Mouse (Mus musculus): Measurements from ENCODE around the gene Ano4. TPM values are rescaled to one million over a fixed set of nuclear protein-coding genes. Genes with fewer than 3 reads are reported as not detected.

Gene Ano4
- polyA plus RNA-seq, 1 experiment from 2014 or later, result 1.5 TPM

DNA sequence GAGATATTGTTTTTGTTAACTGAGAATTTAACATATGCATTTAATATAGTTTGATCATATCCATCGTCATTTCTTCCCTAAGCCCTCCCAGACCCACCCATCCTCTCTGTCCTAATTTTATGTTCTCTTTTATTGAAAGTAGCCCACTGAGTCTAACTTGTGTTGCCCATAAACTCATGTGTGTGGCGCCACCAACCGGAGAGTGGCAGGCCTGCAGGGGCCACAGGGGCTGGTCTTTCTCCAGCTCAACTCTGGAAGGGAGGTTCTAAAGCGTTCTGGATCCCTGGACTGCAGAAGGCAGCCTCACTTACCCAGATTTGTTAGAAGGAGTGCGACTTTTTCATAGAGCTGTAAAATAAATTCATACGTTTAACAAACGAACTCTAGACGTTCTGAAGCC is 361.1 kb downstream of the Ano4 start:
- Histone ChIP-seq H3K4me3 (ENCODE audit: low read depth, low read length) (no peak overlapping the region), H3K27me3 (replicated peaks; ENCODE audit: control insufficient read depth, insufficient read depth, low read length) (no peaks in the 10 kb centered on the region), H3K9me3 (ENCODE audit: control insufficient read depth, low read length) (no peaks in the 10 kb centered on the region), H3K27ac (ENCODE audit: low read depth, low read length) (no peak overlapping the region), H3K4me2 (no peak overlapping the region), H3K9ac (ENCODE audit: low read depth, low read length) (no peak overlapping the region), H3K36me3 (ENCODE audit: control insufficient read depth, insufficient read depth, low read length) (no peaks in the 10 kb centered on the region), H3K4me1 (replicated peaks; ENCODE audit: control insufficient read depth, insufficient read depth, low read length) (no peaks in the 10 kb centered on the region)
- no peak for DNase-seq (ENCODE audit: low spot score)
- no peak for ATAC-seq (replicated peaks; ENCODE audit: low FRiP score)
- 35% methylated on average over 8 of the region's 8 CpGs for WGBS

DNA sequence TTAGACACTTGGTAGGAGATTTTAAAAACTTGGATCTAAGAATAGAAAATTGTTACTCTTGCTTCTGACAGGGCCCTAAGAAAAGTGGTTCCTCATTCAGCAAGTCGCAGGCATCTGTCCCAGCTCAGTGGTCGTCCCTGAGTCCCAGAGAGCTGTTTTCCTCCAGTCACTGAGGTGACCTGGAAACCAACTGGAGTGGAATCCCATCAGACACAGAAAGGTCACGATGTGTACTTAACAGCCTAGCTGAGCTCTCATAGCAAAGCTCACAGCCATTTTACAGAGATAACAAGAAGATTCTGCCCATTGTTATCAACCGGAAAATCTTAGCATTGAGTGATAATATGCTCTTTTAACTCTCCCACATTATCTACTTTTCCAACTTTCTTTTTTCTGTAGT is 365.1 kb downstream of the Ano4 start:
- H3K27ac ChIP-seq (ENCODE audit: low read depth, low read length), result no peak overlapping the region
- H3K9ac ChIP-seq (ENCODE audit: low read depth, low read length), result no peak overlapping the region
- H3K36me3 ChIP-seq (ENCODE audit: control insufficient read depth, insufficient read depth, low read length), result no peaks in the 10 kb centered on the region
- no peak overlapping the region for H3K4me2 ChIP-seq
- ATAC-seq (replicated peaks; ENCODE audit: low FRiP score), result no peak
- no peaks in the 10 kb centered on the region for H3K9me3 ChIP-seq (ENCODE audit: control insufficient read depth, low read length)
- DNase-seq (ENCODE audit: low spot score), result no peak
- H3K27me3 ChIP-seq (replicated peaks; ENCODE audit: control insufficient read depth, insufficient read depth, low read length), result no peaks in the 10 kb centered on the region
- H3K4me3 ChIP-seq (ENCODE audit: low read depth, low read length), result no peak overlapping the region
- 79% methylated on average over 4 of the region's 4 CpGs for WGBS
- H3K4me1 ChIP-seq (replicated peaks; ENCODE audit: control insufficient read depth, insufficient read depth, low read length), result no peaks in the 10 kb centered on the region

GRCm38 (mm10) chr10:88978932-88979331 is 365.6 kb downstream of the Ano4 start:
- no peak overlapping the region for H3K4me2 ChIP-seq
- no peak overlapping the region for H3K27ac ChIP-seq (ENCODE audit: low read depth, low read length)
- DNase-seq (ENCODE audit: low spot score) (no peak), ATAC-seq (replicated peaks; ENCODE audit: low FRiP score) (no peak)
- no peaks in the 10 kb centered on the region for H3K36me3 ChIP-seq (ENCODE audit: control insufficient read depth, insufficient read depth, low read length)
- H3K9ac ChIP-seq (ENCODE audit: low read depth, low read length), result no peak overlapping the region
- H3K9me3 ChIP-seq (ENCODE audit: control insufficient read depth, low read length), result no peaks in the 10 kb centered on the region
- no peaks in the 10 kb centered on the region for H3K27me3 ChIP-seq (replicated peaks; ENCODE audit: control insufficient read depth, insufficient read depth, low read length)
- H3K4me3 ChIP-seq (ENCODE audit: low read depth, low read length), result no peak overlapping the region
- 77% methylated on average over 6 of the region's 6 CpGs for WGBS
- H3K4me1 ChIP-seq (replicated peaks; ENCODE audit: control insufficient read depth, insufficient read depth, low read length), result no peaks in the 10 kb centered on the region

DNA sequence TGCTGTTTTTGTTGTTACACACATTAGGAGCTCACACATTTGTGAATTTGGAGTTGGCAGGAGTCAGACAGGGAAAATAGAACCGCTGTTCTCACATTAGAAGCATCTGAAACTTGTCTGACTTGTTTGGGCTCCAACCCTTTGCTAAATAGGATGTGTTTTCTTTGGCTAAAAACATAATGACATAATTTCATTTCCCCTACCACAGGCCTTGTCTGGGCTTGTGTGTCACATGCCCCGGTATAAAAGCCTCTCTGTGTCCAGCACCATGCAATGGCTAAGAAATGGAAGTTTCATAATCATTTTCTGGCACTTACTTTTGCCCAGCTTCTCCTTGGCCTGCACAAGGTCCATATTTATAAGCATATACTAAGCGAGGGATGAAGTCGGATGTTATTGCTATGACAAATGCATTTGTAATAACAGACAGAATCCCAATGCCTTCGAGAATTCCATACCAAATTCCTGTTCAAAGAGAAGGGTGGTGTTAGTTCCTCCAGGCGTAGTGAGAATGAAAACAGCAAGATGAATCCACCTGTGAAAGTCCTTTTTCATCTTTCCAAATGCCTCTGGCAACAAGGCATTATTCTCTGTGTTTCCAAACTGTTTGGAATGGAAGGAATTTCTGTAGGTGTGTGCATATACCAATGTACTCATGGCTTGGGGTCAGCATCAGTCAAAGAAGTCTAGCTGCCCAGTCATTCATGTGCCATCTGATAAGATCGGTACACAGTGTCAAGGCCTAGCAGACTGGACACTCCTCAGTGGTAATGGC is 373.4 kb downstream of the Ano4 start:
- Histone ChIP-seq H3K27ac (ENCODE audit: low read depth, low read length) (no peak overlapping the region), H3K9me3 (ENCODE audit: control insufficient read depth, low read length) (no peaks in the 10 kb centered on the region), H3K36me3 (ENCODE audit: control insufficient read depth, insufficient read depth, low read length) (no peaks in the 10 kb centered on the region), H3K9ac (ENCODE audit: low read depth, low read length) (no peak overlapping the region), H3K4me2 (no peak overlapping the region), H3K4me3 (ENCODE audit: low read depth, low read length) (no peak overlapping the region), H3K27me3 (replicated peaks; ENCODE audit: control insufficient read depth, insufficient read depth, low read length) (no peaks in the 10 kb centered on the region), H3K4me1 (replicated peaks; ENCODE audit: control insufficient read depth, insufficient read depth, low read length) (no peaks in the 10 kb centered on the region)
- WGBS, result 71% methylated on average over 7 of the region's 7 CpGs
- ATAC-seq (replicated peaks; ENCODE audit: low FRiP score), result no peak
- no peak for DNase-seq (ENCODE audit: low spot score)

DNA sequence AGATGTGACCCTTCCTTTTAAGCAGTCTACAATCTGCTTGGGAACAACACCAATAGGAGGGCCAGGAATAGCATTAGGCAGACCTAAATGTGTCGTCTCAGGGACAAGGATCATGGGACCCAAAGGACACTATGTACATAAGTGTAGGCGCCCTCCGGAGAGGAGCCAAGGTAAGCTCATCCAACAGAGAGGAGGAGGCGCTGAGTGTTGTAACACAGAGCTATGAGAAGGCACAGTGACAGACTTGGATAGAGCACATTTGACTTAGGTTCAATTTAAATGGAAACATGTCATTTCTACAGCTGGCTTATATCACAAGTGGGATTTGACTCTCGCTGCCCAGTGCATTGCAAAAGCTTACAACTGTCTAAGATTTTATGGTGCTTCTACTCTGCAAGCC is 376.0 kb downstream of the Ano4 start:
- 89% methylated on average over 5 of the region's 5 CpGs for WGBS
- ATAC-seq (replicated peaks; ENCODE audit: low FRiP score) (no peak), DNase-seq (ENCODE audit: low spot score) (no peak)
- Histone ChIP-seq H3K4me2 (no peak overlapping the region), H3K9me3 (ENCODE audit: control insufficient read depth, low read length) (no peaks in the 10 kb centered on the region), H3K27me3 (replicated peaks; ENCODE audit: control insufficient read depth, insufficient read depth, low read length) (no peaks in the 10 kb centered on the region), H3K4me3 (ENCODE audit: low read depth, low read length) (no peak overlapping the region), H3K9ac (ENCODE audit: low read depth, low read length) (no peak overlapping the region), H3K27ac (ENCODE audit: low read depth, low read length) (no peak overlapping the region), H3K36me3 (ENCODE audit: control insufficient read depth, insufficient read depth, low read length) (no peaks in the 10 kb centered on the region), H3K4me1 (replicated peaks; ENCODE audit: control insufficient read depth, insufficient read depth, low read length) (no peaks in the 10 kb centered on the region)

GRCm38 (mm10) chr10:88960791-88961190 is 383.8 kb downstream of the Ano4 start:
- no peak overlapping the region for H3K4me2 ChIP-seq
- no peaks in the 10 kb centered on the region for H3K27me3 ChIP-seq (replicated peaks; ENCODE audit: control insufficient read depth, insufficient read depth, low read length)
- no peak overlapping the region for H3K9ac ChIP-seq (ENCODE audit: low read depth, low read length)
- DNase-seq (ENCODE audit: low spot score) (no peak), ATAC-seq (replicated peaks; ENCODE audit: low FRiP score) (no peak)
- no peaks in the 10 kb centered on the region for H3K4me1 ChIP-seq (replicated peaks; ENCODE audit: control insufficient read depth, insufficient read depth, low read length)
- no peak overlapping the region for H3K27ac ChIP-seq (ENCODE audit: low read depth, low read length)
- H3K36me3 ChIP-seq (ENCODE audit: control insufficient read depth, insufficient read depth, low read length), result no peaks in the 10 kb centered on the region
- no peak overlapping the region for H3K4me3 ChIP-seq (ENCODE audit: low read depth, low read length)
- no peaks in the 10 kb centered on the region for H3K9me3 ChIP-seq (ENCODE audit: control insufficient read depth, low read length)
- WGBS, result 66% methylated on average over 5 of the region's 5 CpGs

DNA sequence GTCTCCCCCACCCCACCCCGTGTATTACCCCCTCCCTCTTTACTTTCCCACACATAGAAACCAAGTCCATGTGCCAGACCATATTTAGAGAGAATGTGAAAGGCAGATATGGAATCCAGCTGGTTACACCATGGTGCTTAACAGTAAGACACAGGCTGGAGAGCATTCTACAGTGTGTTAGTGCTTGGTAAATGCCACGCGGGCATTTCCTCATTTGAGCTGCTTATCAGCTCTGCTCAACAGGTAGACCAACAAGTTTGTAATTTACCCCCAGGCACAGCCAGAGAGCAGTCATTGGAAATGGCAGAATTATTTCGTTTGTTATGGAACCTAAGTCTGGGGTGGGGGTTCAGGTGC is 394.3 kb downstream of the Ano4 start:
- Histone ChIP-seq H3K9ac (ENCODE audit: low read depth, low read length) (no peak overlapping the region), H3K4me3 (ENCODE audit: low read depth, low read length) (no peak overlapping the region), H3K4me1 (replicated peaks; ENCODE audit: control insufficient read depth, insufficient read depth, low read length) (no peaks in the 10 kb centered on the region), H3K27ac (ENCODE audit: low read depth, low read length) (no peak overlapping the region), H3K36me3 (ENCODE audit: control insufficient read depth, insufficient read depth, low read length) (no peaks in the 10 kb centered on the region), H3K9me3 (ENCODE audit: control insufficient read depth, low read length) (no peaks in the 10 kb centered on the region), H3K27me3 (replicated peaks; ENCODE audit: control insufficient read depth, insufficient read depth, low read length) (no peaks in the 10 kb centered on the region), H3K4me2 (no peak overlapping the region)
- no peak for ATAC-seq (replicated peaks; ENCODE audit: low FRiP score)
- no peak for DNase-seq (ENCODE audit: low spot score)
- 74% methylated on average over 4 of the region's 4 CpGs for WGBS

- Histone ChIP-seq H3K4me2 (no peak overlapping the region), H3K27me3 (replicated peaks; ENCODE audit: control insufficient read depth, insufficient read depth, low read length) (no peaks in the 10 kb centered on the region), H3K4me3 (ENCODE audit: low read depth, low read length) (no peak overlapping the region), H3K9ac (ENCODE audit: low read depth, low read length) (no peak overlapping the region), H3K4me1 (replicated peaks; ENCODE audit: control insufficient read depth, insufficient read depth, low read length) (no peaks in the 10 kb centered on the region), H3K27ac (ENCODE audit: low read depth, low read length) (no peak overlapping the region), H3K36me3 (ENCODE audit: control insufficient read depth, insufficient read depth, low read length) (no peaks in the 10 kb centered on the region), H3K9me3 (ENCODE audit: control insufficient read depth, low read length) (no peaks in the 10 kb centered on the region)
- ATAC-seq (replicated peaks; ENCODE audit: low FRiP score) (no peak), DNase-seq (ENCODE audit: low spot score) (no peak)
- WGBS, result 85% methylated on average over 12 of the region's 12 CpGs
Observed at GRCm38 (mm10) chr10:88949649-88950296, 394.8 kb downstream of the Ano4 start.
